Mouse (Mus musculus): ENCODE results near the gene 0610030E20Rik. TPM values are rescaled to one million over a fixed set of nuclear protein-coding genes. Genes with fewer than 3 reads are reported as not detected.

The 0610030E20Rik gene
- polyA plus RNA-seq, 1 experiment: 14.5 TPM

DNA sequence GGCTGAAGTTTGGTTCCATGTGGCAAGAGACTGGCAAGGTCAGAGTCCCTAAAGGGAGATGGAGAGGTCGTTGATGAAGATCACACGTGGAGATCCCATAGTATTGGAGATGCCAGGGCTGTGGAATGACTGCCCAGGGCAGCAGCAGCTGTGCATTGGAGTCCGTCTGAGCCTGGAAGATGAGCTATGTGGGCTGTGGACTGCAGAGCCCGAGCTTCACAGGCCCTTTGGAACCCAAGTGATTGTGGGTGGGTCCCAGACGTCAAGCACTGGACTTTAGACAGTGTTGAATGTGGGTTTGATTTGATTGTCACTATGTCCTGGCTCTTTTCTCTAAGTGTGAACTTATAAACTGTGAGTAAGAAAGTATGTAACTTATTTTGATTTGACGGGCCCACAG is 17.9 kb downstream of the 0610030E20Rik start:
- TF ChIP-seq POLR2A (IDR thresholded peaks at IDR 0.05; ENCODE audit: low read depth, low read length) (no peak), CTCF (IDR thresholded peaks at IDR 0.05; ENCODE audit: borderline replicate concordance, insufficient read depth, low read length) (no peak)
- Histone ChIP-seq H3K4me1 (ENCODE audit: control insufficient read depth, insufficient read depth, low read length) (no peaks in the 10 kb centered on the region), H3K27ac (ENCODE audit: insufficient read depth, low read length) (no peak overlapping the region), H3K4me3 (ENCODE audit: insufficient read depth, low read length) (no peak overlapping the region)

GRCm38 (mm10) chr6:72366304-72366703 is 19.2 kb downstream of the 0610030E20Rik start:
- no peak overlapping the region for H3K4me3 ChIP-seq (ENCODE audit: insufficient read depth, low read length)
- TF ChIP-seq CTCF (IDR thresholded peaks at IDR 0.05; ENCODE audit: borderline replicate concordance, insufficient read depth, low read length): no peak
- TF ChIP-seq POLR2A (IDR thresholded peaks at IDR 0.05; ENCODE audit: low read depth, low read length): no peak
- H3K27ac ChIP-seq (ENCODE audit: insufficient read depth, low read length): no peak overlapping the region

DNA sequence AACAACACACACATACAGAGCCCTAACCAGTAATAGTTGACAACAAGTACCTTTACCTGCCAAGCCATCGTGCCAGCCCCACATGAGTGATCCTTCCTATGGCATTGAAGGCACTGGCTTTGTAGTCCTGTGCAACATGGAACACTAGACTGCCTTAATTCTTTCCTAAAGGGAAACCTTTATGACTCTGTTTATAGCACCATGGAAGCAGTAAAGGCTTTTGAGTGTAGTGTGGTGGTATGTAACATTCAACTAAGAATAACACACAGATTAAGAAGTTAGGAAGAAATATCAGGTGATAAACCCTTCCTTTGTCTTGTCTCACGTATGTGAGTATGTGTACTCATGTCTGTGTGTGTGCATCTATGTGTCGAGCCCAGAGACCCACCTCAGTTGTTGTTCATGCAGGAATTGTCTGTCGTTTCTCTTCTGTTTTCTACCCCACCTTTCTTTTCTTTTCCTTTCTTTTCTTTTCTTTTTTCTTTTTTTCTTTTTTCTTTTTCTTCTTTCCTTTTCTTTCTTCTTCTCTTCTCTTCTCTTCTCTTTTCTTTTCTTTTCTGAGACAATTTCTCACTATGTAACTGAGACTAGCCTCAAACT is 19.8 kb downstream of the 0610030E20Rik start, which contains the start of gene Rnf181:
Rnf181 (minus strand) TSS at position 113 of the 600 bp plus-strand sequence.
- Histone ChIP-seq H3K4me1 (ENCODE audit: control insufficient read depth, insufficient read depth, low read length) (peaks cover 6% of the 10 kb centered on the region; the same call in 1 of the 2 replicates), H3K27ac (ENCODE audit: insufficient read depth, low read length) (no peak within 1 kb of the TSS), H3K4me3 (ENCODE audit: insufficient read depth, low read length) (no peak within 1 kb of the TSS)
- TF ChIP-seq POLR2A (IDR thresholded peaks at IDR 0.05; ENCODE audit: low read depth, low read length) (no peak), CTCF (IDR thresholded peaks at IDR 0.05; ENCODE audit: borderline replicate concordance, insufficient read depth, low read length) (no peak)

More at GRCm38 (mm10) chr6:72366304-72366703, 19.2 kb downstream of the 0610030E20Rik start:
- H3K4me1 ChIP-seq (ENCODE audit: control insufficient read depth, insufficient read depth, low read length): peaks cover 6% of the 10 kb centered on the region; the same call in 1 of the 2 replicates

- H3K4me1 ChIP-seq (ENCODE audit: control insufficient read depth, insufficient read depth, low read length): peaks cover 10% of the 10 kb centered on the region; the same call in 1 of the 2 replicates
- H3K4me3 ChIP-seq (ENCODE audit: insufficient read depth, low read length): no peak overlapping the region
- TF ChIP-seq POLR2A (IDR thresholded peaks at IDR 0.05; ENCODE audit: low read depth, low read length): no peak
- no peak for TF ChIP-seq CTCF (IDR thresholded peaks at IDR 0.05; ENCODE audit: borderline replicate concordance, insufficient read depth, low read length)
- H3K27ac ChIP-seq (ENCODE audit: insufficient read depth, low read length): no peak overlapping the region
Measured at GRCm38 (mm10) chr6:72367460-72367974, 20.4 kb downstream of the 0610030E20Rik start.

DNA sequence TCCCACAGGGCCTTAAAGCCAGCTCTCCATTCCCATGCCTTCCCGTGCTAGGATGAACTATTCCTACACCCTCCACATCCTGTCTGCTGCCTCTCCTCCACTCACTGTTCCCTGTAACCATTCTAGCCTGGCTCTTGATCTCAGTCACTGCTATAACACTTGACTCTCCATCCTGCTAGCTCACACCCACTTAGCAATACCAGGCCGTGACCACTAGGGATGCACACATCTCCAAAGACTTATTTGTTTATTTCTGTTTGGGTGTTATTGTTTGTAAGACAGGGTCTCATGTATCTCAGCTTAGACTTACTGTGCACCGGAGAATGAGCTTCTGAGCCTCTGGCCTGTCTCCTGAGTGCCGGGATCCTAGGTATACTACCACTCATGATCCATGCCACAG is 22.4 kb downstream of the 0610030E20Rik start:
- peak overlapping the region; percentile 93; the same call in 1 of the 2 replicates for H3K27ac ChIP-seq (ENCODE audit: insufficient read depth, low read length)
- TF ChIP-seq CTCF (IDR thresholded peaks at IDR 0.05; ENCODE audit: borderline replicate concordance, insufficient read depth, low read length) (no peak), POLR2A (IDR thresholded peaks at IDR 0.05; ENCODE audit: low read depth, low read length) (no peak)
- no peak overlapping the region for H3K4me3 ChIP-seq (ENCODE audit: insufficient read depth, low read length)
- H3K4me1 ChIP-seq (ENCODE audit: control insufficient read depth, insufficient read depth, low read length): peaks cover 10% of the 10 kb centered on the region; the same call in 1 of the 2 replicates

- H3K4me1 ChIP-seq (ENCODE audit: control insufficient read depth, insufficient read depth, low read length): peaks cover 10% of the 10 kb centered on the region; the same call in 1 of the 2 replicates
- no peak for TF ChIP-seq POLR2A (IDR thresholded peaks at IDR 0.05; ENCODE audit: low read depth, low read length)
- no peak for TF ChIP-seq CTCF (IDR thresholded peaks at IDR 0.05; ENCODE audit: borderline replicate concordance, insufficient read depth, low read length)
- no peak overlapping the region for H3K4me3 ChIP-seq (ENCODE audit: insufficient read depth, low read length)
- H3K27ac ChIP-seq (ENCODE audit: insufficient read depth, low read length): peak overlapping the region; percentile 93
Measured at GRCm38 (mm10) chr6:72370091-72370490, 23.0 kb downstream of the 0610030E20Rik start.

- Histone ChIP-seq H3K4me1 (ENCODE audit: control insufficient read depth, insufficient read depth, low read length) (peaks cover 10% of the 10 kb centered on the region; the same call in 1 of the 2 replicates), H3K4me3 (ENCODE audit: insufficient read depth, low read length) (no peak overlapping the region), H3K27ac (ENCODE audit: insufficient read depth, low read length) (peak overlapping the region; percentile 93)
- no peak; the same call in 1 of the 2 replicates for TF ChIP-seq POLR2A (IDR thresholded peaks at IDR 0.05; ENCODE audit: low read depth, low read length)
- no peak for TF ChIP-seq CTCF (IDR thresholded peaks at IDR 0.05; ENCODE audit: borderline replicate concordance, insufficient read depth, low read length)
Measured at GRCm38 (mm10) chr6:72371147-72371546, 24.0 kb downstream of the 0610030E20Rik start.

DNA sequence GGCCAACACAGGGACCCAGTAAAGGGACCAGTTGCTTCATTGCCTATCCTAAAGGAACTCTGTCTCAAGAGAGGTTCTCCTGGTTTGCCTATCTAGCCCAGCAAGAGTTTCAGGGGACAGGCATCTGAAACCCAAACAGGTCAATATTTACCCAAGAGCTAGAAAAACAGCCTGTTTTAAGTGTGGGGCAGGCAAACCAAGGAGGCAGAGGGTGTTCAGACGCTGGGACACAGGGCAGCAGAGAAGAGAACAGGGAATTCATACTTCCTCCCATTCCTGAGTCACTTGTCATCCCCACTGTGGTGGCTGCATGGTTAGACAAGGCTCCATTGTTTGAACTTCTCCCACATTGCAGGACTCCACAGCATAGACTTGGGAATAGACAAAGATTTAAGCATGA is 24.5 kb downstream of the 0610030E20Rik start:
- H3K4me3 ChIP-seq (ENCODE audit: insufficient read depth, low read length): no peak overlapping the region
- H3K27ac ChIP-seq (ENCODE audit: insufficient read depth, low read length): peak overlapping the region; percentile 93
- H3K4me1 ChIP-seq (ENCODE audit: control insufficient read depth, insufficient read depth, low read length): peaks cover 10% of the 10 kb centered on the region; the same call in 1 of the 2 replicates
- TF ChIP-seq CTCF (IDR thresholded peaks at IDR 0.05; ENCODE audit: borderline replicate concordance, insufficient read depth, low read length) (no peak), POLR2A (IDR thresholded peaks at IDR 0.05; ENCODE audit: low read depth, low read length) (peak; percentile 22; the same call in 1 of the 2 replicates)

DNA sequence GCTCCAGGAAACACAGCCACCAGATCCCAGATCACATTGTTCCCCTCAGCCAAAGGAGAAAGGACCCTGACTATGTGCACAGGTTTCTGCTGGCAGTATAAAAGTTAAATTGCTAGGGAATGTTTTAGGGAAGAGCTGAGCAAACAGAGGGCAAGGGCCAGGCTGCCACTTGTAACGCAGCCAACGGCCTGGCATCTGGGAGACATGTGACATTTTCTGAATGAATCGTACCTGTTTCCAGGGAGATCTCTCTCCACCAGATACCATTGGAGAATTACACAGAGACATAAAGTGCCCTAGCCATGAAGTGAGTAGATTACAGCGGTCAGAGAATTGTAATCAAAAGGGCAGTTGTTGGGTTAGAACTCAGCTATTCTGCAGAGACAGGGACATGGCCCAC is 26.1 kb downstream of the 0610030E20Rik start:
- peaks cover 10% of the 10 kb centered on the region; the same call in 1 of the 2 replicates for H3K4me1 ChIP-seq (ENCODE audit: control insufficient read depth, insufficient read depth, low read length)
- TF ChIP-seq POLR2A (IDR thresholded peaks at IDR 0.05; ENCODE audit: low read depth, low read length) (no peak), CTCF (IDR thresholded peaks at IDR 0.05; ENCODE audit: borderline replicate concordance, insufficient read depth, low read length) (no peak)
- peak overlapping the region; percentile 29; the same call in 1 of the 2 replicates for H3K27ac ChIP-seq (ENCODE audit: insufficient read depth, low read length)
- H3K4me3 ChIP-seq (ENCODE audit: insufficient read depth, low read length): no peak overlapping the region

DNA sequence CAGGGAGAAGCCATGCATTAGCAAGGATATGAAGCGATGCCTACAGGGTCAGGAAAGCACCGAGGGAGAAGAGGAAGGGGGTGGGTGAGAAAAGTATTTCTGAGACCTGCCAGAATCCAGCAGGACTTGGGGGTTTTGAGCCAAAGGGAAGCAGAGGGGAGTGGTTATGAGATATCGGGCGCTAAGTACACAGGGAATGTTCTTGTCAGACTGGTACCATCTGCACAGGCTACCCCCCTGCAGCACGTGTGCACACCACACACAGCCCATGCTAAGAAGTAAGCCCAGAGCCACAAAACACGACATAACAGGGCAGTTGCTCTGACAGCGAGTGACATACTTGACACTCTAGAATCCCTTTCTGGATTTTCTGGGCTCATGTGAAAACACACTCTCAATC is 27.1 kb downstream of the 0610030E20Rik start:
- Histone ChIP-seq H3K4me3 (ENCODE audit: insufficient read depth, low read length) (no peak overlapping the region), H3K4me1 (ENCODE audit: control insufficient read depth, insufficient read depth, low read length) (peaks cover 10% of the 10 kb centered on the region; the same call in 1 of the 2 replicates), H3K27ac (ENCODE audit: insufficient read depth, low read length) (no peak overlapping the region)
- no peak for TF ChIP-seq POLR2A (IDR thresholded peaks at IDR 0.05; ENCODE audit: low read depth, low read length)
- TF ChIP-seq CTCF (IDR thresholded peaks at IDR 0.05; ENCODE audit: borderline replicate concordance, insufficient read depth, low read length): no peak

Measured in embryonic fibroblast, embryonic 13.5 days (primary cell).